Mouse (Mus musculus): ENCODE results near the gene Hdac5.

GRCm38 (mm10) chr11:102236022-102236421, 6.1 kb upstream of the Hdac5 start:
- TF ChIP-seq CTCF (IDR thresholded peaks at IDR 0.05; ENCODE audit: low read depth, low read length) = no peak
- TF ChIP-seq POLR2A (IDR thresholded peaks at IDR 0.05; ENCODE audit: borderline replicate concordance, low read depth, low read length) = no peak
